Mouse (Mus musculus) midbrain, embryonic 12.5 days (tissue): Measurements from ENCODE around the gene Pgbd5. TPM values are rescaled to one million over a fixed set of nuclear protein-coding genes. Genes with fewer than 3 reads are reported as not detected.

ENCODE experiments used
- ATAC-seq: fragments of 200-750 bp; cut with Nextera tagmentation; 2 replicates; pipeline ENCODE4 v1.8.0; 2017; ENCODE audit warnings: low read depth, moderate TSS enrichment, moderate library complexity; ENCODE audit not compliant: low FRiP score
- H3K27ac ChIP-seq: fragments of 300-500 bp; sonication (generic); replicated peaks from 2 replicates; pipeline ENCODE4 v1.5.1; 2016; ENCODE audit warnings: mild to moderate bottlenecking
- H3K27me3 ChIP-seq: fragments of 300-500 bp; sonication (generic); 2 replicates; pipeline ENCODE4 v1.6.1; 2016; ENCODE audit warnings: mild to moderate bottlenecking
- H3K36me3 ChIP-seq: fragments of 300-500 bp; sonication (generic); 2 replicates; pipeline ENCODE4 v1.6.1; 2016
- H3K4me1 ChIP-seq: fragments of 300-500 bp; sonication (generic); 2 replicates; pipeline ENCODE4 v1.6.1; 2016
- H3K4me2 ChIP-seq: fragments of 300-500 bp; sonication (generic); replicated peaks from 2 replicates; pipeline ENCODE4 v1.6.1; 2016; ENCODE audit warnings: mild to moderate bottlenecking, moderate library complexity
- H3K4me3 ChIP-seq: fragments of 300-500 bp; sonication (generic); 2 replicates; pipeline ENCODE4 v1.5.1; 2016; ENCODE audit warnings: mild to moderate bottlenecking
- H3K9ac ChIP-seq: fragments of 300-500 bp; sonication (generic); replicated peaks from 2 replicates; pipeline ENCODE4 v1.6.1; 2016; ENCODE audit warnings: mild to moderate bottlenecking, moderate library complexity
- H3K9me3 ChIP-seq: fragments of 300-500 bp; sonication (generic); 2 replicates; pipeline ENCODE4 v1.6.1; 2016; ENCODE audit warnings: mild to moderate bottlenecking
- WGBS: fragments of 180-500 bp; shearing (Covaris S2); methylation state at CpG from one replicate; pipeline ENCODE4 v1.1.7; 2016; 5-methylcytosine and 5-hydroxymethylcytosine counted together
- polyA plus RNA-seq: library from polyadenylated mRNA; unstranded; fragments of >200 nt; fragmentation: Nextera tagmentation; extraction: Ambion mirVana; gene quantifications from 2 replicates; pipeline ENCODE4 v1.2.1, GENCODE M21; 2016

Gene Pgbd5
- 3.7 and 4.0 TPM in 2 replicates for polyA plus RNA-seq

GRCm38 (mm10) chr8:124439558-124439957 lies at the start of gene Pgbd5:
Gene Pgbd5, minus strand, starts transcription at chr8:124439658.
- 72% methylated on average over 6 of the region's 6 CpGs for WGBS
- H3K36me3 ChIP-seq: no peaks in the 10 kb centered on the region
- H3K4me3 ChIP-seq: no peak within 1 kb of the TSS
- H3K27ac ChIP-seq: no peak within 1 kb of the TSS
- H3K9ac ChIP-seq: no peak within 1 kb of the TSS
- H3K27me3 ChIP-seq: 0 out of 2 replicates have a peak, but pooled peaks cover 10% of the 10 kb centered on the region
- no peak for ATAC-seq
- no peaks in the 10 kb centered on the region for H3K9me3 ChIP-seq
- no peak within 1 kb of the TSS for H3K4me2 ChIP-seq
- peaks cover 5% of the 10 kb centered on the region for H3K4me1 ChIP-seq

DNA sequence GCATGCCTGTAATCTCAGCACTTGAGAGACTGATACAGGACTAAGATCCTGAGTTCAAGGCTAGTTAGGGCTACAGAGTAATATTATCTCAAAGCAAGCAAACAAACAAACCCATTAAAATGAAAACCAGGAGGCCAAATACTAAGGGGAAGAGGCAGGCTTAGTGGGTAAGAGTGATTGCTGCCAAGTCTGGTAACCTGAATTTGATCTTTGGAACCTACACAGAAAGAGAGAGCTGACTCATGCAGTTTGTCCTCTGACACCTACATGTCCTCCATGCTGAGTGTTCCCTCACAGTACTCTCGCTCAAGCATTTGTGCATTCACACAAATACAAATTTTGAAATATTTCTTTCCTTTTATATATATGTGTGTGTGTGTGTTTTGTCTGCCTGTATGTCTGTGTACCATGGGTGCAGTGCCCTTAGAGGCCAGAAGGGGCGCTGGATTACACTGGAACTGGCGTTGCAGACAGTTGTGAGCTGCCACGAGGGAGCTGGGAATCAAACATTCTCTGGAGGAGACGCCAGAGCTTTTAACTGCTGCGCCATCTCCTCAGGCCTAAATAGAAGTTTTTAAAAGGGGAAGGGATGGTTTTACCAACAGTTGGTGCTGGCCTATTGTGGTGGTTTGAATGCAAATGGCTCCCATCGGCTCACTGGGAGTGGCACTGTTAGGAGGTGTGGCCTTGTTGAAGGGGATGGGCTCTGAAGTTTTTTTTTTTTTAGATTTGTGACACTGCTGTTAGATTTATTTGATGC lies 44.1 kb upstream of the Pgbd5 start:
- ATAC-seq: no peak
- 69% methylated on average over 7 of the region's 7 CpGs for WGBS

GRCm38 (mm10) chr8:124482790-124483189 lies 43.3 kb upstream of the Pgbd5 start:
- 93% methylated on average over 2 of the region's 2 CpGs for WGBS
- H3K4me2 ChIP-seq: no peak overlapping the region
- no peak overlapping the region for H3K9ac ChIP-seq
- H3K9me3 ChIP-seq: no peaks in the 10 kb centered on the region
- no peaks in the 10 kb centered on the region for H3K27me3 ChIP-seq
- no peaks in the 10 kb centered on the region for H3K4me1 ChIP-seq
- no peak overlapping the region for H3K27ac ChIP-seq
- no peaks in the 10 kb centered on the region for H3K36me3 ChIP-seq
- ATAC-seq: no peak
- H3K4me3 ChIP-seq: no peak overlapping the region

More for the DNA sequence above, 44.1 kb upstream of the Pgbd5 start:
- no peak overlapping the region for H3K4me3 ChIP-seq
- no peak overlapping the region for H3K9ac ChIP-seq
- H3K4me1 ChIP-seq: no peaks in the 10 kb centered on the region
- H3K27ac ChIP-seq: no peak overlapping the region
- H3K36me3 ChIP-seq: no peaks in the 10 kb centered on the region
- no peaks in the 10 kb centered on the region for H3K9me3 ChIP-seq
- no peaks in the 10 kb centered on the region for H3K27me3 ChIP-seq
- no peak overlapping the region for H3K4me2 ChIP-seq

DNA sequence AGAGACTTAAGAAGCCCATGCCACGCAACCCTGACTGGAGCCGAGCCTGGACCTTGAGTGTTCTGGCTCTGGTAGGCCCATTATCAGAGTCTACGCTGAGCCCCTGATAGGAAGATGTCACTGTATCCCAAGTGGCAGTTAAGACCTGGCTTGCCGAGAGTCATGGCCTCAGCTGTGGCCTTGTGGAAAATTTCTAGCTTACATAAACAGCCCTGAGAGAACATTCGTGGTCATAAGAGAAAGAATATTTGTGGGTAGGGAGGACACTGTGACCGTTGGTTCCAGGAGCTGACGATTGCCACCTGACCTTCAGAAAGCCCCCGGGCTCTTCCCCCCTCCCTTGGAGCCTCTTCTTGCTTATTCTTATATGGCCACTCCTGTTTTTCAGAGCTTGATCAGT lies 40.9 kb upstream of the Pgbd5 start:
- no peak overlapping the region for H3K9ac ChIP-seq
- H3K27me3 ChIP-seq: no peaks in the 10 kb centered on the region
- no peaks in the 10 kb centered on the region for H3K36me3 ChIP-seq
- 90% methylated on average over 8 of the region's 8 CpGs for WGBS
- no peaks in the 10 kb centered on the region for H3K4me1 ChIP-seq
- H3K9me3 ChIP-seq: no peaks in the 10 kb centered on the region
- no peak for ATAC-seq
- no peak overlapping the region for H3K27ac ChIP-seq
- no peak overlapping the region for H3K4me2 ChIP-seq
- no peak overlapping the region for H3K4me3 ChIP-seq

- H3K27me3 ChIP-seq: no peaks in the 10 kb centered on the region
- ATAC-seq: no peak
- no peaks in the 10 kb centered on the region for H3K36me3 ChIP-seq
- H3K4me2 ChIP-seq: no peak overlapping the region
- H3K4me3 ChIP-seq: no peak overlapping the region
- H3K27ac ChIP-seq: no peak overlapping the region
- no peaks in the 10 kb centered on the region for H3K4me1 ChIP-seq
- no peaks in the 10 kb centered on the region for H3K9me3 ChIP-seq
- WGBS: 77% methylated on average over 3 of the region's 3 CpGs
- no peak overlapping the region for H3K9ac ChIP-seq
Measured at GRCm38 (mm10) chr8:124479251-124479650, 39.8 kb upstream of the Pgbd5 start.

GRCm38 (mm10) chr8:124476701-124477100 lies 37.2 kb upstream of the Pgbd5 start:
- Histone ChIP-seq H3K9me3 (no peaks in the 10 kb centered on the region), H3K27ac (0 out of 2 replicates have a peak overlapping the region, but pooled peaks have one; percentile 11), H3K27me3 (no peaks in the 10 kb centered on the region), H3K9ac (no peak overlapping the region), H3K4me1 (no peaks in the 10 kb centered on the region), H3K4me3 (no peak overlapping the region), H3K4me2 (no peak overlapping the region), H3K36me3 (no peaks in the 10 kb centered on the region)
- ATAC-seq: 0 out of 2 replicates have a peak, but pooled peaks have one; percentile 16
- WGBS: 61% methylated on average over 9 of the region's 9 CpGs

- H3K36me3 ChIP-seq: no peaks in the 10 kb centered on the region
- 81% methylated on average over 5 of the region's 5 CpGs for WGBS
- H3K27ac ChIP-seq: no peak overlapping the region
- no peak overlapping the region for H3K4me3 ChIP-seq
- no peaks in the 10 kb centered on the region for H3K9me3 ChIP-seq
- H3K4me1 ChIP-seq: no peaks in the 10 kb centered on the region
- no peak overlapping the region for H3K9ac ChIP-seq
- H3K27me3 ChIP-seq: no peaks in the 10 kb centered on the region
- H3K4me2 ChIP-seq: no peak overlapping the region
- no peak for ATAC-seq
Measured at GRCm38 (mm10) chr8:124475690-124476089, 36.2 kb upstream of the Pgbd5 start.

DNA sequence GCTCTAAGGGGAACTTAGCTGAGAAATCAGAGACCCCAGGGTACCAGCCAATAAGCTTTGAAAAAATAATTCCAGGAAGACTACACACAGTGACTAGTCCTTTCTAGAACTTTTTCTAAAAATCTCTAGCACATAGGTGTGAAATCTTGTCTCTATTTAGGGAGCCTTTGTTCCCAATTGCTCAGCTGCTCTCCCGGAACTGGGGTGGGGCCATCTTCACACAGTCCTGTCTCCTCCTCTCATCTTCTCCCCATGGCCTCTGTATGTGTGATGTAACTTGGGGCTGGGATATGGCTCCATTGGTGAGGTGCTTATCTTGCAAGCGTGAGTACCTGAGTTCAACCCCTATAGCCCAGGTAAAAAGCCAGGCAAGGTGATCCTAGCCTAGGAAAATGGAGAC lies 25.2 kb upstream of the Pgbd5 start:
- Histone ChIP-seq H3K9me3 (no peaks in the 10 kb centered on the region), H3K4me1 (0 out of 2 replicates have a peak, but pooled peaks cover 2% of the 10 kb centered on the region), H3K4me3 (no peak overlapping the region), H3K27me3 (0 out of 2 replicates have a peak, but pooled peaks cover 2% of the 10 kb centered on the region), H3K9ac (no peak overlapping the region), H3K4me2 (no peak overlapping the region), H3K36me3 (no peaks in the 10 kb centered on the region), H3K27ac (no peak overlapping the region)
- no peak for ATAC-seq
- WGBS: 73% methylated on average over 2 of the region's 2 CpGs

GRCm38 (mm10) chr8:124463111-124463510 lies 23.7 kb upstream of the Pgbd5 start:
- WGBS: 52% methylated on average over 4 of the region's 4 CpGs
- H3K36me3 ChIP-seq: no peaks in the 10 kb centered on the region
- no peak for ATAC-seq
- no peak overlapping the region for H3K4me3 ChIP-seq
- no peak overlapping the region for H3K9ac ChIP-seq
- no peak overlapping the region for H3K27ac ChIP-seq
- H3K27me3 ChIP-seq: 0 out of 2 replicates have a peak, but pooled peaks cover 3% of the 10 kb centered on the region
- no peak overlapping the region for H3K4me2 ChIP-seq
- 0 out of 2 replicates have a peak, but pooled peaks cover 2% of the 10 kb centered on the region for H3K4me1 ChIP-seq
- H3K9me3 ChIP-seq: no peaks in the 10 kb centered on the region

GRCm38 (mm10) chr8:124462192-124462591 lies 22.7 kb upstream of the Pgbd5 start:
- Histone ChIP-seq H3K36me3 (no peaks in the 10 kb centered on the region), H3K27me3 (0 out of 2 replicates have a peak, but pooled peaks cover 3% of the 10 kb centered on the region), H3K4me2 (no peak overlapping the region), H3K27ac (no peak overlapping the region), H3K9ac (no peak overlapping the region), H3K4me1 (0 out of 2 replicates have a peak, but pooled peaks cover 2% of the 10 kb centered on the region), H3K9me3 (no peaks in the 10 kb centered on the region), H3K4me3 (no peak overlapping the region)
- WGBS: 84% methylated on average over 9 of the region's 9 CpGs
- ATAC-seq: no peak

- no peak for ATAC-seq
- WGBS: 62% methylated on average over 10 of the region's 10 CpGs
- no peak overlapping the region for H3K9ac ChIP-seq
Measured at GRCm38 (mm10) chr8:124461103-124461502, 21.6 kb upstream of the Pgbd5 start.

DNA sequence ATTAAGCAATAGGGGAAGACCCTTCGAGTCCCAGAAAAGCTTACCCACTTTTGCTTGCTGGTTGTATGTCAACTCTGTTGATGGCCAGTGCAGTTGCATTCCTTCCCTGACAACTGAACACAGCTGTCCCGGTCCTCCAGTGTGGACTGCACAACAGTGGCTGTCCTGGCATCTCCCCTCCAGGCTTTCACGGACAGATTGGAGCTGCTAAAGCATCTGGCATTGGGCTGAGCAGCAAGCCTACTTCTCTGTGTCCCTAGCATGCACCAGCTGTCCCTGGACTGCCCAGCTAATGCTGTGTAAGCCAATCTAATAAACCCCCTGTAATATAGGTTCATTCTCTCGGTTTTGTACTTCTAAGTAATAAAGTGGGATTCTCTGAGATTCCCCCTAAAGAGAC lies 21.2 kb upstream of the Pgbd5 start:
- no peak for ATAC-seq
- H3K36me3 ChIP-seq: no peaks in the 10 kb centered on the region
- no peak overlapping the region for H3K4me3 ChIP-seq
- H3K27me3 ChIP-seq: 0 out of 2 replicates have a peak, but pooled peaks cover 3% of the 10 kb centered on the region
- no peak overlapping the region for H3K4me2 ChIP-seq
- H3K9ac ChIP-seq: no peak overlapping the region
- H3K9me3 ChIP-seq: no peaks in the 10 kb centered on the region
- 0 out of 2 replicates have a peak, but pooled peaks cover 2% of the 10 kb centered on the region for H3K4me1 ChIP-seq
- no peak overlapping the region for H3K27ac ChIP-seq
- 69% methylated on average over 4 of the region's 4 CpGs for WGBS

More at GRCm38 (mm10) chr8:124461103-124461502, 21.6 kb upstream of the Pgbd5 start:
- Histone ChIP-seq H3K4me2 (no peak overlapping the region), H3K4me1 (0 out of 2 replicates have a peak, but pooled peaks cover 2% of the 10 kb centered on the region), H3K9me3 (no peaks in the 10 kb centered on the region), H3K4me3 (no peak overlapping the region), H3K27ac (no peak overlapping the region), H3K27me3 (0 out of 2 replicates have a peak, but pooled peaks cover 3% of the 10 kb centered on the region), H3K36me3 (no peaks in the 10 kb centered on the region)
